Mouse (Mus musculus): ENCODE measurements around the gene Hrh2.

The Hrh2 gene

GRCm38 (mm10) chr13:54215777-54216316 is 23.9 kb downstream of the Hrh2 start:
- no peak for DNase-seq (ENCODE audit: low read depth, low spot score)

DNA sequence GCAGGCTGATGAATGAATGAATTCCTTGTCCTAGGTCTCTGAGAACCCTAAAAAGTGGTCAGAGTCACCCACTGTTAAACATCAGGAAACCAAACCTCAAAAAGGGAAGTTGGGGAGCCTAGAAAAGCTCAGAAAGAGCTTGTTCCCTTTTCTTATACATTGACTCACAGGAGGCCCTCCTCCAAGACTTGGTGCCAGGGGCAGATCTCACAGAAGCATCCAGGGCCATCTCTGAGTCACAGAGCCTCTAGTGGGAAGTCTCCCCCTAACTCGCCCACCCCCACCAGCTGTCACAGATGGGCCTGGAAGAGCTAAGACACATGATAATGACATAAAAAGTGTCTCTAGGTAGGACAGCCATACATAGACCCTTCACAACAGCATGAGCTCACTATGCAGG is 26.4 kb downstream of the Hrh2 start:
- DNase-seq (ENCODE audit: low read depth, low spot score): no peak

DNA sequence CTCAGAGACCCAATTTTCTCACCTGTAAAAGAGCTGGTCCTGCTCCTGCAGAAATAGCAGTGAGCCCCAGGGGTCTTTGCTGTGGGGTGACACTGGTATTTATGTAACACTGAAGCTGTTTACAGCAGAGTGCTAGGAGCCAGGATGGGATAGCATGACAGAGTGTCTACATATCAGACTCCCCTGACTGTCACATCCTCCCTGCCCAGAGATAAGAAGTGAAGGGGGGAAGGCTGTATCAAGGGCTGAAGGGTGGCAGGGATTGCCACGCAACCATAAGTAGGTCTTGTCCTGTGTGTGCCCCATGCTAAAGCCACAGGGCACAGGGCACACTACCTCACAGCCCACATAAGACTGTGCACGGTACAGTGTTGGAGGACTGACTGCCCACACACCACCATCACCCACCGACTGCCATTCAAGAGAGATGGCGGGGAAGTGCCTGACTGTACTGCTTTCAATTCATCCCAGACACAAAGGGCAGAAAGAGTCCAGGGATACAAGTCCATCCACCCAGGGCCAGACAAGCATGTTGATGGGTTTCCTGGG is 29.8 kb downstream of the Hrh2 start:
- DNase-seq (ENCODE audit: low read depth, low spot score): no peak

DNA sequence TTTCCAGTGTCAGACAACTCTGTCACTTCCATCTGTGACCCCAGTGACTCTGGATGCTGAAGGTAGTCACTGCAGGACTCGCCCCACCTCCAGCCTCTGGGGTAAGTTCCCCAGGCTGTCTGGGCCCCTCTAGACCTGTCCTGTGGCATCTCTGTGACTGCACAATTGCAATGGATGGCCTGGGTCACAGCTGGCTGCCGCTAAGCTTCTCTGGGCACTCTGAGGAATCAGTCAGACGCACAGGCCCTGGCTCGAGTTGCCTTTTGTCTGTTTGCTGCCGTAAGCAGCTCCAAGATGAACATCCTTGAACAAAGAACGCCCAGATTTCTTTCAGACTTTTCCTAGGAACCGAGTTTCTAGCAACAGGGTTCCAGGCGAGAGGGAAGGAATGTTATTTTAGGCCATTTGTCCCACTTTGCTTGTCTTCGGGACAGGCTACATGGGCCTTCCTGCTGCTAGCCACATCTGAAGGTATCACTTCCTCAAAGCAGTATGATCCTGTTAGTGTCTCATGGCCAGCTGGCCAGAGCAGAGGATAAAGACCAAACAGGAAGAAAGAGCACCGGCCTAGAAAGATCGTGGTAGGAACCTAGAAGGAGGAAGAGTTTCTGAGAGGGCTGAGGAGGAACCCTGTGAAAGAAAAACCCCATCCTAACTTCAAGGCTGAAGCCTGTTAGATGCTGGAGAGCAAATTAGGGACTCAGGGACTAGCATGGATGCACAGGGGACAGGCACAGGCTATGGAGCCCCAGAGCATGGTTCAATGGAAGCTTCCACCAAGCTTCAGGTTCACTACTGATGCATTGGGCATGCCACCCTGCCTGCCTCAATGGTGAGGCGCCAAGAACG is 31.2 kb downstream of the Hrh2 start:
- DNase-seq (ENCODE audit: low read depth, low spot score): peak; percentile 40

DNA sequence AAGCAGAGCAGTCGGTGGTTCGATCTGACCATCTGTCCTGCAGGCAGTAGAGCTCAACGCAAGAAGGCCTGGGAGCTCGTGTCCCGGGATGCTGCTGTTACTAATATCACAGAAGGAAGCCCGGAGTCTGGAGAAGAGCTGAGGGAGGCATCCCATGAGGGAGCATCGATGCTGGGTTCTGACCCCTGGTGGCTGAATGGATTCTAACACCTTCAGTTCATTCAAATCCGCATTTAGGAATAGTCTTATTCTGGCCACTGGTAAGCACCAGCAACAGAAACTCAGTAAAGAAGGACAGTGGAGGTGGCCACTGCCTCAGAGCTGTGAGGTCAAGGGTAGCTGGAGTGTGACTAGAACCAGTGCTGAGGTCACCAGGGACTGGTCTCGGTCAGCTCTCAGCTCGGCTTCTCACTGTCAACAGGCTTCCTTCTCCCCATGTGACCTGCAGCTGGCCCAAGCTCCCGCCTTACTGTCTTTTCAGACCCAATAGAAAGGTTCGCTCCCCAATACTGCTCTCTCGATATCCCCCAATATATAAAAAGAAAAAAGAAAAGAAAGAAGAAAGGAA is 36.1 kb downstream of the Hrh2 start:
- peak; percentile 52 for DNase-seq (ENCODE audit: low read depth, low spot score)

GRCm38 (mm10) chr13:54230081-54230480 is 38.2 kb downstream of the Hrh2 start:
- no peak for DNase-seq (ENCODE audit: low read depth, low spot score)

DNA sequence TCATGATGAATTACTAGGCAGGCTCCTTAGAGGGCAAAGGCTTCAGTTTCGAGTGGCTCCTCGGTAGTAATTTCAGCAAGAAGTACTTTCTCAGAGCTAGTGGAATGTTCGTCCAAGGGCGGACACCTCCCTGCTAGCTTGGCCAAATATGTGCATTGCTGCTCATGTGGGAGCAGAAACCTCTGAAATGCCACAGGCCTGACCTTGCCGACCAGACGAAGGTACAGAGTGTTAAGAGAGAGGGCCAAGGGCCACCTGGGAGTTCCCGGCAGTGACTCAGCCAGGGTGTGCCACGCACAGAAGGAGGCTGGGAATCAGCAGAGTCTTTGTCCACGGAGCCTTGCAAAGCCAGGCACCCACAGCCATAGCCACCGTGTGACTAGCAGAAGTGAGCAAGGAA is 39.9 kb downstream of the Hrh2 start:
- no peak for DNase-seq (ENCODE audit: low read depth, low spot score)

DNA sequence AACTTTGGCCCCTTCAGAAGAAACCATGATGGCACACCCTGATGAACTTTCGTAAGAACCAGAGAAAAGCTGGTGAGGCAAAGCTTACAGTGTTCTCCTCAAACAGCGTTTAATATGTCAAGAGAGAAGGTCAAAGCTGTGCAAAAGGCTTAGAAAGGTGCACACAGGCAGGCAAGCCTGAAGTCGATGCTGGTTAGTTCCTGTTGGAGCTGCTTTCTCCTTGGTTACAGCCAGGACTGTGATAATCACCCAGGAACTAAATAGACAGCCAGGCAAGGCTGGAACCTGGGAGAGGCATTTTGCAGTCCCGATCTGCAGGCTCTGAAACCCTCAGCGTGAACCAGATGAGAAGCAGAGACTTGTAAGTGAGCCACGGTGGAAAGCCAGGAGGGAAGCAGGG is 45.6 kb downstream of the Hrh2 start:
- DNase-seq (ENCODE audit: low read depth, low spot score): no peak

DNA sequence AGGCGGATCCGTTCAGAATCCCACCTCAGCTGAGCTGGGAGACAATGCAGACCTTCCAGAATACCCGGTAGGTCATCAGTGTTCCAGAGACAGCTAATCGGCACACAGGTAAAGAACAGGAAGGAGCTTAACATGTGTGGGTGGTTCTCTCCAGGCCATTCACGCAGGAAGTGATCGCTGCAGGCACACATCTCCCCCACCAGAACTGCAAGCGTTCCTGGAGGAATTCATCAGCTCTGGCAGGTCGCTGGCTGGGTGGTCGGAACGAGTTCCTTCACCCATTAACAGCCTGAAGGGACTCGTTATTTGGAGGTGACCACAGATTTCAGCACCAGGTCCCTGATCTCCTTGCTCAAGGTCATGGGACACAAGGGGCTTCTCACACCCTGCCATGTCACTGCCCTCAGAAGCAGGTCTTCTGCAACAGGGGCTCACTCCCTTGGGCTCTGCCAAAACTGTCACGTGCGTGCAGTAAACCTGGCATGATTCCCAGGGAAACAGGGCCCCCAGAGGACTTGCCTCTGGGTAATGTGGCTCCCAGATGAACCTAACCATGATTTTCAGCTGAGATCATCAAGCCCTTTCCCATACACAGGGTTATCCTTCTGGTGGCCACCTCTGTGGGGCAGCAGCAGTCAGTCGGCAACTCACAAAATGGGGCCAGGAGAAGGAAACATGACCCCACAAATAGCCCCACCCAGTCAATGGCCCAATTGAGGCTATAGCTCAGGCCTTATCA is 46.8 kb downstream of the Hrh2 start:
- DNase-seq (ENCODE audit: low read depth, low spot score): no peak

DNA sequence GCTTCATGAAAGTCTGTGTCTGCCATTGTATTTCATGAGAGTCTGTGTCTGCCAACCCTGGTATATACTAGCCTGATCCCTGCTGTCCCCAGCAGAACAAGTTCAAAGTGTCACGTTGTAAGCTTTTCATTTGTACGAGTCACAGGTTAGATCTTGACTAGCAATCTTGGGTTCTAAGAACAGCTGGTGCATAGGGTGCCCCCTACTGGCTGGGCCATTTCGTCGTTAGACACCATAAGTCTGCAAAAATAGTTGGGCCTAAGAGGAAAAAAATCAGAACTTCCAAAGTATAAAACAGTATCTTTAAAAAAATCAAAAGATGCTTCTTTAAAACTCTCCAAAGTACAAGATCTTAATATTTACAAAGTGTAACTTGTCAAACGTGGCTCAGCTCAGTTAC is 50.5 kb downstream of the Hrh2 start:
- no peak for DNase-seq (ENCODE audit: low read depth, low spot score)

DNA sequence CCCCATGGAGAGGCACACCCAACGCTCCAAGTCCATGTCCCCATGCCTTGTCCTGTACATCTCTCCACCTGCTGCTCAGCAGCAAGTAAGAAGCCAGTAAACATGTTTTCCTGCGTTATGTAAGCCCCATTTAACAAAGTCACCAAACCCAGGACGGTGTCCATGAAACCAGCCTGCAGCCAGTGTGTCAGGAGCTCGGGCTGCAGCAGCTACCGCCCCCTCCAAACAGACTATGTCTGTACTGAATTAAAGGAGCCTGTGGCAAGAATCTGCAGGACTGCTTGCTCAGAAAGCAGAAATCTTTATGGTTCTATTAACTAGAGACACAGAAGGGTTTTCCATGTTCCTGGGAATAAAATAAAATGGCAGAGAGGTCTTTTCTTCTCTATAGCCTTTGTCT is 53.3 kb downstream of the Hrh2 start:
- DNase-seq (ENCODE audit: low read depth, low spot score): no peak

DNA sequence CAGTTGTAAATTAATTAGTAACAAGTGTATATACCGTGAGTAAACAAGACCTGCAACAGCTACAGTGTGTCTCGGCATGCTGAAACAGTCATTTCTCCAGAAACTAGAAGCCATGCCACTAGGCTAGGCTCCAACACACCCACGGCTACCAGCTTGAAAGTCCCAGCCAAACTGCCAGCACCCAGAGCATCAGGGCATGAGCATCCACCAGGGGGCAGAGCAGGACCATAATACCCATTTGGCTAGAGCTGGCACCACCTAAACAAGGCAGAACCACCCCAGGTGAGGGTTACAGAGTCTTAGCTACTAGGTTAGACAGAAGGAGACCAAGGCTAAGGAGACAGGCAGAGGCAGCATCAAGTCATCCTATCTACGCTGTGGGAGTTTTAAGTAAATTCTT is 55.6 kb downstream of the Hrh2 start:
- DNase-seq (ENCODE audit: low read depth, low spot score): peak; percentile 49

DNA sequence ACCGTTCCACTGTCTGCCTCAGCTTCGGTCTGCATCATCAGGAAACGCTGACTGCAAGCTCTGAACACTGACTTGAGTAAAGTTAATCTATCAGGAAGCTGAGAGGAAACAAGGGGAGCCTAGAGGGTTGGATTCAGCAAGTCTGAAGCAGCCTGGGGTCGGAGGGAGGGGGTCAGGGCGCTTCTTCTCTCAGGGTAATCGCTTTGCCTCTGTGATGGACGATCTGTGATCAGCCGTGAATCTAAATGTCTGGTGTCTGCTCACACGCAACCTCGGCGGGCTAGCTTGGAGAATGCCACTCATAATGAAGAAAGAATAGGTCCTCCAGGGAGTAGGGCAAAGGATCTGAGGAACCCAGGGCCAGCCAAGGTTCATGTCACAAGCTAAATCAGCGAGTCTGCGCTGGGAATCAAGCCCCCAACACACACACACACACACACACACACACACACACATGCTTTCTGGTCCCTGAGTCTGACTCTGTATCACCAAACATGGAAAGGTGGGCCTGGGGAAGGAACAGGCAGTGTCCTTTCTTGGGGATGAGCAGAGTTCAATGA is 56.6 kb downstream of the Hrh2 start:
- no peak for DNase-seq (ENCODE audit: low read depth, low spot score)

DNA sequence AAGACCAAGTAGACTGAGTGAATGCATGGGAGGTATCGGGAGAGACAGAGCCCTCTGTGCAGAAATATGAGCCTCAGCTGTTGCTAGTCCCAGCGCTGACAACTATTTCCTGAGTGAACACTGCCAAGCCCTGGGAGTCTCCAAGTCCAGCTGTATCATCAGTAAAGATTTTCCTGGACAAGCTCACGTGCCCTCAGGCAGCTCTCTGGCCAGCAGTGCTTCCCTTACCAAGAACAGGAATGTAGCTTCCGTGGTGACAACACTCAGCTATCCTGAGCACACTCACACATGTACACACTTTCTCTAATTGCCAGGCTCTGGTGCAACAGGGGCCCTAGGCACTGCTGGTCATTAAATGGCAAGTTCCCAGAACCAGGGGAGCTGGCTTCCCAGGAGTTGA is 57.1 kb downstream of the Hrh2 start:
- DNase-seq (ENCODE audit: low read depth, low spot score): peak; percentile 51

GRCm38 (mm10) chr13:54250346-54250745 is 58.4 kb downstream of the Hrh2 start:
- DNase-seq (ENCODE audit: low read depth, low spot score): no peak

DNA sequence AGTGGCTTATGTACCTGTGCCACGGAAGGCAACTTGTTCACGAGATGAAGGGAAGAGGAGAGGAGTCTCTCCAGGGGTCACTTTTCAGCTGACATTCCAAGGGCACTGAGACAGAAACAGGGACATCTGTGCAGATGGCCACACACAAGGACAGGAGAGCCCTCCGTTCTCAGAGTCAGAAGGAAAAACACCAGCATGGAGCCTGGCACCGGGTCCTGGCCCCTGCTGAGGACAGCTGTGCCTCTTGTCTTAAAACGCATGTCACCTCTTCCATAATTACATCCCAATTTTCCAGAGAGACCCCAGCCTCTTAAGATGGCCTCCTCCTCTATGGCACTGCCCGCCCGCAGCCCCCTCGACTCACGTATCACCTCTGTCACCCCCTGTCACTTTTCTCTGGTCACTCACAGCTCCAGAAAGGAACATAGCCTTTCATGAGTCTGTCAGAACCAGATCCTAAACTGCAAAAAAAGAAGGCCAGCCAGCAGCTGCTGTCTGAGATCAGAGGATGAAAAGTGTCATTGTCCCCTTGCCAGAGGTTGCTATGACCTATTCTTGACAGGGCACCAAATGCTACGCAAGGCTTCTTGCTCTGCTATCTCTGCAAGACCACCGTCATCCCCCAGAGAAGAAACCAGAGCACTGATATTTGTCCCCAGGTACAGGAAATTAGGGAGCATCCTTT is 59.8 kb downstream of the Hrh2 start:
- DNase-seq (ENCODE audit: low read depth, low spot score): no peak

GRCm38 (mm10) chr13:54257580-54258223 is 65.8 kb downstream of the Hrh2 start:
- no peak for DNase-seq (ENCODE audit: low read depth, low spot score)

DNA sequence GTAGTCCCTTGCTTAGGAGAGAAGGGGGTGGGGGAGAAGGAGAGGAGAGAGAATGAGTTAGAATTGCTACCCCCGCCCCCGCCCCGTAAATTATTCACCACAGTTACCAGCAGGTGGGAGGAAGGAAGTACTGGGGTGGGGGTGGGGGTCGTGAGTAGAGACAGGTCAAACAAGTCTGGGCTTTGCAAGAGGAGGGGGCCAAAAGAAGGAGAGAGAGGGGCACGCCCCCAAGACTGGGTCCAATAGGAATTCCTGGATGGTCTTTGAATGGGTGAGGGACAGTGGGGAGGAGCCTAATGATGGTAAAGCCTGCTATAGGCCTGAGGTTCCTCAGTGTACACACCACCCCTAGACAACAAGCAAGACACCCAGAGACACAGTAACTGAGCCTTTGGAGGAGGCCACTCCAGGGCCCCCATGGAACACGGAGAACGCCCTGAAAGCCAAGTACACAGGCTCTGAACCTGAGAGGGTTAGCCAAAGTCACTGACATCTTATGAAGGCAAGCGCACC is 66.4 kb downstream of the Hrh2 start:
- no peak for DNase-seq (ENCODE audit: low read depth, low spot score)

DNA sequence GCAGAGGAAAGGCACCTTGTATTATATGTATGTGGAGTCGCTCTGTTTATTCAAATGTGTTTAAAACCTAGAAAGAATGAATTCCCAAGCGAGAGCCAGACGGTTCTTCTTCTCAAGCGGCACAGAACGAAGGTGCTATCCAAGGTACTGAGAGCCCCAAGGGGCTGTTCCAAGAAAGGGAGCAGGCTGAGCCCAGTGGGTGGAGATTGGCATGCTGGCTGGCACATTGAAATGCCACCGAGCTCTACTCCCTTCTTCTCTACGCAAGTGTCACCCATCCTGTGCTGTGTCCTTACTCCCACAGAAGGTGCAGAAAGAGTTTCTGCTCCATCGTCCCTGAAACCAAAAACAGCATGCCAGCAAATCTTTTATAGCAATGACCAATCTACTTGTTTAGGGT is 68.4 kb downstream of the Hrh2 start:
- DNase-seq (ENCODE audit: low read depth, low spot score): no peak

DNA sequence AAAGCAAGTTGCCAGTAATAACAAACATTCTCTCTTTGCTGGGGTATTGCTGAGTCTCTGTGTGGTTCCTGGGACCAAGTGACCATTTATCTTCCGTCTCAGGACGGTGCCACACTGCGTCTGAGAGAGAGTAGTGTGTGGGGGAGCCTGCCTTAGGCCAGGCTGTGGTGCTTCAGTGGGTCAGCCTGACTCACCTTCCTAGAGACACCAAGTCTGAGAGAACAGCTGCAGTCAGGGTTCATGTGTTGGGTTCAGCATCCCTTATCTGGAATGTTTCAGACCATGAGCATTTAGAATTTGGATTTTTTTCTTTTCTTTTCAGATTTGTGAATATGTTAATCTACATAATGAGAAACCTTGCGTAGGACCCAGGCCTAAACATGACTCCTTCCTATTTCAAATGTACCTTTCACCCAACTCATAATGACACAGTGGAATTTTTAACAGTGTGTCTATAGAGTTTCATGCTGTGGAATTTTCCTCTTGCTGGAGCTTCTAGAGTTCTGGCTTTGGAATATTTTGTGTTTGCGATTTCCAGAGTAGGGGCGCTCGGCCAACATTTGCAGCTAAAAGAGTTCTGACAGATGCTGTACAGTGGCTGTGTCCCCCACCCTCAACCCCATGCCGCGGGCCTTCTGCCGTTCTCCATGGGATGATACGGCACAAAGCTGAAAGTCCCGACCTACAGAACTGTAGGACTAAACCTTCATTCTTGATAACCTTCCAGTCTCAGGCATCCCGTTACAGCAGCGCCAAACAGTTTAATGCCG is 71.0 kb downstream of the Hrh2 start:
- DNase-seq (ENCODE audit: low read depth, low spot score): no peak
